Mouse (Mus musculus) thymus, postnatal 10 days (tissue): ENCODE results near the gene Shisa8.

ENCODE experiments used
- DNase-seq, 2 experiments: peaks; one replicate each; pipeline ENCODE4 v3.0.0; 2021; ENCODE audit warnings: low spot score in 2 of 2

The Shisa8 gene

GRCm38 (mm10) chr15:82223251-82223650 lies 10.6 kb upstream of the Shisa8 start:
- DNase-seq: no peak

GRCm38 (mm10) chr15:82221104-82221860 lies 8.7 kb upstream of the Shisa8 start:
- no peak for DNase-seq

GRCm38 (mm10) chr15:82220003-82220675 lies 7.5 kb upstream of the Shisa8 start:
- no peak for DNase-seq

GRCm38 (mm10) chr15:82218778-82219666 lies 6.4 kb upstream of the Shisa8 start:
- DNase-seq: no peak

GRCm38 (mm10) chr15:82217980-82218379 lies 5.4 kb upstream of the Shisa8 start:
- no peak for DNase-seq

GRCm38 (mm10) chr15:82217039-82217438 lies 4.4 kb upstream of the Shisa8 start:
- DNase-seq: no peak

- no peak for DNase-seq
These were observed 3.7 kb upstream of the Shisa8 start for GRCm38 (mm10) chr15:82216142-82216827.

GRCm38 (mm10) chr15:82215332-82216046 lies 2.9 kb upstream of the Shisa8 start:
- DNase-seq: no peak

GRCm38 (mm10) chr15:82213222-82213621 lies 607 bp upstream of the Shisa8 start:
- no peak for DNase-seq

GRCm38 (mm10) chr15:82211911-82212751 lies 484 bp downstream of the Shisa8 start:
- no peak for DNase-seq

- DNase-seq: no peak
These were observed 1.3 kb downstream of the Shisa8 start for GRCm38 (mm10) chr15:82211281-82211680.

- DNase-seq: no peak
These were observed 1.8 kb downstream of the Shisa8 start for GRCm38 (mm10) chr15:82210801-82211200.

- no peak for DNase-seq
These were observed 3.1 kb downstream of the Shisa8 start for GRCm38 (mm10) chr15:82209295-82210050.

GRCm38 (mm10) chr15:82208307-82208706 lies 4.3 kb downstream of the Shisa8 start:
- DNase-seq: no peak

- no peak for DNase-seq
These were observed 5.0 kb downstream of the Shisa8 start for GRCm38 (mm10) chr15:82207504-82208219.

GRCm38 (mm10) chr15:82207105-82207459 lies 5.5 kb downstream of the Shisa8 start:
- DNase-seq: no peak

- DNase-seq: no peak
These were observed 6.1 kb downstream of the Shisa8 start for GRCm38 (mm10) chr15:82206365-82207104.
